ENCODE assay signal across 9 mouse cellular contexts in genomic region chr16:22119524-22119923, GRCm38 (mm10). TPM values are rescaled to one million over a fixed set of nuclear protein-coding genes. Genes with fewer than 3 reads are reported as not detected.
DNase-seq lines count a peak whose midpoint lies in the region; ATAC-seq lines count a peak whose summit lies in the region.
"Had no signal": no experiment of that assay in that cellular context is flagged by ENCODE, and none has a peak within 500 bp of the region (broad histone marks: within the 10 kb centered on the region; RNA-seq: fewer than 3 reads in every experiment).

No protein-coding gene starts in this region.

- intact Hi-C loops in left cerebral cortex, postnatal 10 days (cut with DNase I), result no loop called here
- intact Hi-C loops in left cerebral cortex, postnatal 4 days (cut with DNase I), result no loop called here

- H3K4me1 ChIP-seq in heart, embryonic 16.5 days (ENCODE audit: control insufficient read depth, insufficient read depth, low read length), result peaks cover 40% of the 10 kb centered on the region
- H3K4me1 ChIP-seq in forebrain, embryonic 10.5 days, result peaks cover 8% of the 10 kb centered on the region; the same call in 1 of the 2 replicates

- ATAC-seq in heart, embryonic 16.5 days (replicated peaks; ENCODE audit: extremely low read depth, insufficient read depth, low FRiP score), result no peak
- ATAC-seq in monocyte, adult 5-6 weeks (replicated peaks; ENCODE audit: insufficient number of reproducible peaks, low FRiP score, low TSS enrichment, poor library complexity, severe bottlenecking), result peak; percentile 88
- ATAC-seq: Patski had no signal

- WGBS in heart, embryonic 16.5 days, result 91% methylated on average over 15 of the region's 15 CpGs
- 91% methylated on average over 15 of the region's 15 CpGs for WGBS in forebrain, embryonic 10.5 days

- H3K9me3 ChIP-seq in heart, embryonic 16.5 days (replicated peaks; ENCODE audit: control insufficient read depth, low read length), result no peaks in the 10 kb centered on the region
- no peaks in the 10 kb centered on the region for H3K9me3 ChIP-seq in forebrain, embryonic 10.5 days

- no peaks in the 10 kb centered on the region for H3K36me3 ChIP-seq in heart, embryonic 16.5 days (ENCODE audit: control insufficient read depth, insufficient read depth)
- H3K36me3 ChIP-seq in forebrain, embryonic 10.5 days (replicated peaks), result peaks cover 53% of the 10 kb centered on the region

- H3K27ac ChIP-seq in heart, embryonic 16.5 days (ENCODE audit: low read length), result peak overlapping the region; percentile 61
- H3K27ac ChIP-seq in forebrain, embryonic 10.5 days, result no peak overlapping the region

- peak overlapping the region; percentile 41 for H3K4me2 ChIP-seq in heart, embryonic 16.5 days (ENCODE audit: low read depth, low read length)

- H3K9ac ChIP-seq in heart, embryonic 16.5 days (ENCODE audit: low read length), result no peak overlapping the region

- H3K27me3 ChIP-seq in heart, embryonic 16.5 days (ENCODE audit: control insufficient read depth, insufficient read depth, low read length), result no peaks in the 10 kb centered on the region
- H3K27me3 ChIP-seq in forebrain, embryonic 10.5 days (ENCODE audit: poor library complexity, severe bottlenecking), result no peaks in the 10 kb centered on the region
- H3K27me3 ChIP-seq: Patski had no signal

- DNase-seq in left cerebral cortex, postnatal 10 days (ENCODE audit: extremely low spot score in 1 of 2, low spot score in 2 of 2), result peak; percentile 24 to 55
- no peak for DNase-seq in left cerebral cortex, postnatal 4 days
- peak; percentile 16 to 37 for DNase-seq in adrenal gland, postnatal 36 days
- DNase-seq in forebrain, embryonic 10.5 days (ENCODE audit: extremely low spot score, low spot score), result no peak
- no peak for DNase-seq in urinary bladder, postnatal 14 days (ENCODE audit: low spot score)
- DNase-seq: cerebellum, postnatal 14 days had no signal

- H3K4me3 ChIP-seq in heart, embryonic 16.5 days (ENCODE audit: low read length), result peak overlapping the region; percentile 3; the same call in 1 of the 2 replicates
- no peak overlapping the region for H3K4me3 ChIP-seq in forebrain, embryonic 10.5 days

RNA-seq across cellular contexts. Expression of gene Igf2bp2, which starts 43.6 kb away (rescaled TPM):
- 1 to 10 TPM; 1.9 to 2.6 TPM for total RNA-seq in left cerebral cortex, postnatal 10 days (2021)
- 10 to 100 TPM in 1 of 2 experiments, 1 to 10 TPM in 1; 7.1 to 10.0 TPM for total RNA-seq in left cerebral cortex, postnatal 4 days (2021)
- total RNA-seq in adrenal gland, postnatal 36 days (2021), result 10 to 100 TPM in 1 of 2 experiments, 1 to 10 TPM in 1; 7.3 to 10.9 TPM
- 34.5 and 38.0 TPM in 2 replicates for polyA plus RNA-seq in heart, embryonic 16.5 days (2015; fragmentation: Nextera tagmentation; extraction: Ambion mirVana)
- 0.10 TPM in 1 of 3 replicates, not detected in the others for total RNA-seq in monocyte, adult 5-6 weeks (2017)
- polyA plus RNA-seq in forebrain, embryonic 10.5 days (2016; fragmentation: Nextera tagmentation; extraction: Ambion mirVana), result 161 and 179 TPM in 2 replicates

Comparison
In these comparisons a context has a peak if more than half of its experiments do, and no peak if none do; other contexts are left out.
1. DNase-seq: peak in left cerebral cortex, postnatal 10 days (2 of 2) and adrenal gland, postnatal 36 days (2 of 2); none in left cerebral cortex, postnatal 4 days (single experiment), forebrain, embryonic 10.5 days (single experiment) and urinary bladder, postnatal 14 days (single experiment).